Mouse (Mus musculus) c-Kit-positive CD71-positive TER-119-negative erythroid progenitor cells, embryonic 14.5 days (primary cell): ENCODE measurements around the gene Dcaf17.

Source experiments
- DNase-seq: peaks from one replicate; pipeline ENCODE4 v3.0.0-alpha.2; 2013; ENCODE audit warnings: low read depth

Gene Dcaf17

DNA sequence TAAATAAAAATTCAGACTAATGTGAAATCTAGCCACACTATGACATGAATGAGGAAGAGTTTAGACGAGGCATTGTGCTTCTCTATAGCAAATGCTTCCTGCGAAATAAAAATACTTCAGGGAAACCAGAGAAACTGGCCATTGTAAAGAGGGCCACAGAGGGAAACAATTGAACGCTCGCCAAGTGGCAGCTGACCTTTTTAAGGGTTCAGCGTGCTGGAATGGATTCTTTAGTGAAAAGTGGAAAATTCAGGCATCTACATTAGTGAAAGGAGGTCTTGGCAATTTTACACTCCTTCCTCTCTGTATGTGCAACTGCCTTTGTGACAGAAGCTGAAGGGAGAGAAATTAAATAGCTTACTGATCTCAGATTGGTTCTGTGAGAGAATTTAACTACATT lies 66.3 kb downstream of the Dcaf17 start:
- no peak for DNase-seq

DNA sequence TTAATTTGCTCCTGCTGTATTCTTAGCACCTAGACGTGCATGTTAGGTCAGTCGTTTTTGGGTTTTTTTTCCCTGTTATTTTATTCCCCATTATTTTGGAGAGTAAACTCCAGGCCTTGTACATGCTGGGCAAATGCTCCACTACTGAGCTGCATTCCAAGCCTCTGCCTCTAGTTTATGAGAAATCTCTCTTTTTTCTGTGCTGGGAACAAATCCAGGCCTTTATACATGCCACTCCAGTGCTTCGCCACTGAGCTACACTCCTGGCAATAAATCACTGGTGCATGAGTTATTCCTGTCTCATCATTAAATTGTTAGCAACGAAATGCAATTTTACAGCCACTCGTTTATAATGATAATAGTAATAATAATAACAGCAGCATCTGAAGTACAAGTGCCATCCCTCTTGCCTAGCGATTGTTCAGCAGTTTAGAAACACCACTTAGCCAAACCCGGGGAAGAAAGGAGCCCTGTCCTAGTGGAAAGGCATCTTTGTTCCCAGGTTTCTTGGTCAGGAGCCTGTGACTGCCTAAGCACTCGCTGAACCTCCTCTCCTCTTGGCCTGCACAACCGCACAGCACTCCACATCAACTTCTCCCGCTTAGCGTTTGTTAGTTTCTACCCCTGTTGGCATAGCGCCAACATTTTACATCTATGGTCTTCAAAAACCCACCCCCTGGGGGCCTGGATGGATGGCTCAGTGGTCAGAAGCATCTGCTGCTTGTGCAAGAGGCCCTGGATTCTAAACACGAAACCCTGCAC lies 67.3 kb downstream of the Dcaf17 start:
- no peak for DNase-seq

DNA sequence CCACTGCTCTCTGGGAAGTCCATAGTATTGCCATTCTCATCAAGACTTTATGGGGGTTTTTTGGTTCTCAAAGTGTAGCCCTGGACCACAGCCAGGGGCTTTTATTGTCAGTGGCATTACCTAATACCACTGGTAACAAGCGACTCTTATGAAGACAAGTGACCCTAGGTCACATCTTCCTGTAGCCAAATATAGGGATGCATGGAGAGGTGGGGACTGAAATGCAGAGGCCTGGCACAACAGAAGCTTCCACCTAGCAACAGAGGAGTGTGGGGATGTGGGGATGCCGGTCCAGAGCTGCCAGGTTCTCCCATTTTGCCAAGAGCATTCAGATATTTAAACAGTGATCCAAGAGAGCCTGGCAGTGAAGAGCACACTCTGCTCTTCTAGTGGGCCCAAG lies 68.5 kb downstream of the Dcaf17 start:
- DNase-seq: no peak

DNA sequence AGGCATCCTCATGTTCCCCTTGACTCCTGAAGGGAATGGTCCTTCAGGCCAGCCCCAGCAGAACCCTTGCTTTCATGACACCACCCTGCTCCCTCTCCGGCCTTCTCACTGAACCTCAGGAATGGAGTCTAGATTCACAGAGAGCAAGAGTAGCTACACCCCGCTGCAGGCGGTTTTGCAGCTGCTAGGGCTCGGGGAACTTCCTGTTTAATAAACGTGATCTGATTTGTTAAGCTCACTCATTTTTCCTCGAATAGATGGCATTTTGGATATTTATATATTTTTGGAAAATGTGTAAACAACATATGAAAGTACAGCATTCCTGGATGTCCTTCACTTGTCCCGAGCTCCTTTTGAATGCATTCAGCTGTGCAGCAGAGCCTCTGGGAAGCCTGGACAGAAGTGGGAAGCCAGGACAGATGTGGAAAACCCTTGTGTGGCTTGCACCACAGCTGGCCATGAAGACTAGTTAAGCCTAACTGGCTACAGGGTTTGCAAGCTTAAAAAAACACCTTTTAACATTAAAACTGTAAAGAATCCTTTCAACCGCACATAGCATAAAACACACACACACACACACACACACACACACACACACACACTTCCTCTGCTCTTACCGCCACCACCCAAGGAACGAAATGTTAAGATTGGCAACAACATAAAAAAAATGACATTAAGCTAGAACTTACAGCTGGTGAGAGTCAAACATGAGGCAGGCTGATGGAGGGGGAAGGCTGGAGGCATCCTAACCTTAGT lies 72.8 kb downstream of the Dcaf17 start:
- DNase-seq: no peak

DNA sequence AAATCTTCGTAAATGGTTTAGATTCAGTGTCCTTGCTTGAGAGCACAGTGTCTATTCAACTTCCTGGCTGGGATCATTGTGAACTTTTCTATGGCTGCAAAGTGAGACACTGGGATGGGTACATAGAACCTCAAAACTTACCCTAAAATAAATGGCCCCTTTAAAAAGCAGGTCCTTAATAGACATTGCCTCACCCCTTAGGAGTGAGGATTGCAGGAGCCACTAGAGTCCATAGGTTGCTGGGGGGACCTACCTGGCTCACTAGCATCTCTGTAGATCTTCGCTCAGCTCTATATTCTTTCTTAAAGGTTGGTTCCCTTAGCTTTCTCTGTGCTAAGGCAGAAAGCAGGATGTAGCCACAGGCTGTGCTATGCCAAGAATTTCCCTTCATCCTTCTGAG lies 75.2 kb downstream of the Dcaf17 start:
- DNase-seq: no peak

DNA sequence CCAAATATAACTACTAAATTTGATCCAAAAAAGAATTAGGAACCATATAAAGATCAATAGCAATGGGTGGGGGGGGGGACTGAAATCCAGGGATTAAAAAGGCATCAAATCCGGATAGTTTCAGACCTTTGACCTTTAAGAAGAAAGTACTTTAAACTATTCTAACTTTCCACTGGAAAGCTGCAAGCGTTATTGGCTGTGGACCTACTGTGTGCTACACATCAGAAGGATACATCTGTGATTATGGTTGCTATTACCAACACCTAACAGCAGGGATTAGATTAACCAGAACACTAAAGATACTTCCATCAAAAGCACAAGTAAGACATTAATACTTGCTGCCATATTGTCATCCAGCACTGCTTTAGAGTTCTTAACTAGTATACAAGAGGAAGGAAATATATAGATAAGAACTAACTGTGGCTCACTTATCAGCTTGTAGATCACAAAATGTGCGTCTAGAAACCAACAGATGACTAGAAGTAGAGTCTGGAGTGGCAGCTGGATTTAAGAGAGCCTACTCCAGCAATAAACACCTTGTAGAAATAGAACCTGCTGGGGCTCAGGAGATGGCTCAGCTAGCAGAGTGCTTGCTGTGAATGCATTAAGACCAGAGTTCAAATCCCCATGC lies 76.9 kb downstream of the Dcaf17 start:
- no peak for DNase-seq

- DNase-seq: peak; percentile 89
Observed at GRCm38 (mm10) chr2:71134041-71134505, 78.9 kb downstream of the Dcaf17 start.

DNA sequence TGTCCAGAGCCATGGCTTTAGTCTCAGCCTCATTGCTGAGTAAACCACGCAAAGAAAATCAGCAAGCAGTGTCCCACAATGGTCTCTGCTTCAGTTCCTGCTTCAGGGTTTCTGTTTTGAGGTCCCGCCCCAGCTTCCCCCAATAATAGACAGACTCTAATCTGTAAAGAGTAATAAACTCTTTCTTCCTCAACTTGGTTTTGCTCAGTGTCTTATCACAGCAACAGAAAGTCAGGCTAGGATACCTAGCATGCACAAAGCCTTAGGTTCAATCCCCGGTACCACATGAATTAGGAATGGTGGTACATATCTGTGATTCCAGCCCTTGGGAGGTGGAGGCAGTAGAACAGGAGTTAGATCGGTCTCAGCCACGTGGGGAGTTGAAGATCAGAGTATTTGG lies 79.7 kb downstream of the Dcaf17 start:
- DNase-seq: peak; percentile 44

DNA sequence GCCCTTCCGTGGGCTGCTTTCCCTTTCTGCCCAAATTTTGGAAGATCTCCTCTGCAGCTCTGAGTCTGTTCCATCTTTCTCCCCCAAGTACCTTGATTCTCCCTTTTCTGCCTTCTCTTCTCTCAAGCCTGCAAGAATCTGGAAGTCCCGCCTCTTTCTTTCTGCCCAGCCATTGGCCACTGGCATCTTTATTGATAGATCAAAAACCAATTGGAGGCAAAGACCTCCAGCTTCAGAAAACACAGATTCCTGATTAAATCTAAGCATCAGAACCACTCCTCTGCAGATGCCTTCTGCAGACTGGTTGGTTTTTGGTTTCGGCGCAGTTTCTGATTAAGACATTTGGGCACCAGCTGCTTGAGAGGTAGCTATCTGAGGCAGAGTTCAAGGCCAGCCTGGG lies 85.5 kb downstream of the Dcaf17 start:
- DNase-seq: no peak

GRCm38 (mm10) chr2:71142410-71142809 lies 87.3 kb downstream of the Dcaf17 start:
- DNase-seq: no peak

GRCm38 (mm10) chr2:71145853-71146252 lies 90.7 kb downstream of the Dcaf17 start:
- DNase-seq: no peak

DNA sequence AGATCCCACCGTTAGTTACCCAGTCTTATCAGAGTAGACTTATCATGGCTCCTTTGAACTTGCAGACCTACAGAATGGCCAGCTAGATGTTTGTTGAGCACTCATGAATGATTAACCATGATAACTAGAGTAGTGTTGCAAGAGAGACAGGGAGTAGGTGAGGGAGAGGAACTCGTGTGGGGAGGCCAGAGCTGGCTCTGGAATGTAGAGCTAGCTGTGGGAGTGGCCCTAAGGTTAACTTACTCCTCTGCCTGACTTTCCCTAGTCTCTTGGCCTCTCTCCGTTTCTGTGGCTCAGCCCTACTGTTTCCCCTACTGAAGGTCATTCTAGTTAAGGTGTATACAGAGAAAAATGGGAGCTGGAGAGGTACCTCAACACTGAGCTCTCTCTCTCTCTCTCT lies 91.1 kb downstream of the Dcaf17 start:
- DNase-seq: no peak

DNA sequence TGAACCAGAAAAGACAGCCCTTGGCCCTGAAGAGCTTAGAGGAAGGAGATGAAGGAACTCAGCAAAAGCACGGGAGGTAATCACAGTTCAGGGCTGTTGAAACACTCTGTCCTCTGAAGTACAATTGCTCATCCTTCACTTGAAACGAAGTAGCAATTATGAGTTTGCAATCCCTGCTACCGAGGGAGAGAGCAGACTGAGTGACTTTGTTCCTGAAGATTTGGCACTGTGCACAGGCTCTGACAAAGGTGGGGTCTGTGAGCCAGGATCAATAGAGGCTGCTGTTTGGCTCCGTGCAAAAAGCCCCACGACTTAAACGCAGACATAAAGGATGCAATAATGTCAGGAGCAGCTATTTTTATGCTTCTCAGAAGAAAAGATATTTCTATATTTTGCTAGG lies 92.7 kb downstream of the Dcaf17 start:
- DNase-seq: no peak
